Mouse (Mus musculus) lung, postnatal 0 days (tissue): ENCODE data around the gene Rpl10.

Experiments used
- CTCF ChIP-seq: IDR thresholded peaks from 2 replicates; pipeline ENCODE4 v1.5.1; 2016; ENCODE audit warnings: antibody characterized with exemption, mild to moderate bottlenecking
- EP300 ChIP-seq: IDR thresholded peaks from 2 replicates; pipeline ENCODE4 v1.6.1; 2016; ENCODE audit warnings: antibody characterized with exemption, mild to moderate bottlenecking, control low read depth

- TF ChIP-seq CTCF: no peak
- no peak for TF ChIP-seq EP300
These were observed 22.8 kb downstream of the Rpl10 start for GRCm38 (mm10) chrX:74293431-74293830.
